Mouse (Mus musculus) ZHBTc4 (cell line): Measurements from ENCODE around the gene Hoxa11.

Experiments
- DNase-seq: peaks from one replicate; pipeline ENCODE4 v3.0.0-alpha.2; 2011; ENCODE audit warnings: low read depth, low spot score

Hoxa11 gene

GRCm38 (mm10) chr6:52247766-52248637 lies 2.4 kb upstream of the Hoxa11 start:
- DNase-seq: peak; percentile 58

- DNase-seq: no peak
These were observed 1.3 kb upstream of the Hoxa11 start for GRCm38 (mm10) chr6:52246916-52247315.

DNA sequence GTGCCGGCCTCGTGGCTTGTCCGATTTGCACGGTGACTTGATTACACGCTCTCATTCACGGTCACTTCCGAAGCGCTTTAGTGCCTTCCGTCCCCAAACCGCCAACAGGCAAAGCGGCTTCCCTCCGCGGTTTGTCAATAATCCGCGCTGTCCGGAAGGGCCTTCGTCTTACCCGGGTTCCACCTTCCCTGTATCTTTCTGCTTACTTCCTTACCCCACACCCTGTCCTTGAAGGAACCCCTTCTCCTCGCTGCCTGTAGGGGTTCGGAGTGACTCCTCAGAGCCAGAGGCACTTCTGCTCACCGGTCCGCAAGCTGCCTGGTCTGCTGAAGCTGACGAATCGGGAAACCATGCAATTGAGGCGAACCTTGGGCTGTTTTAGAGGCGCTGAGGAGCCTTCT lies 793 bp upstream of the Hoxa11 start:
- DNase-seq: peak; percentile 66

DNA sequence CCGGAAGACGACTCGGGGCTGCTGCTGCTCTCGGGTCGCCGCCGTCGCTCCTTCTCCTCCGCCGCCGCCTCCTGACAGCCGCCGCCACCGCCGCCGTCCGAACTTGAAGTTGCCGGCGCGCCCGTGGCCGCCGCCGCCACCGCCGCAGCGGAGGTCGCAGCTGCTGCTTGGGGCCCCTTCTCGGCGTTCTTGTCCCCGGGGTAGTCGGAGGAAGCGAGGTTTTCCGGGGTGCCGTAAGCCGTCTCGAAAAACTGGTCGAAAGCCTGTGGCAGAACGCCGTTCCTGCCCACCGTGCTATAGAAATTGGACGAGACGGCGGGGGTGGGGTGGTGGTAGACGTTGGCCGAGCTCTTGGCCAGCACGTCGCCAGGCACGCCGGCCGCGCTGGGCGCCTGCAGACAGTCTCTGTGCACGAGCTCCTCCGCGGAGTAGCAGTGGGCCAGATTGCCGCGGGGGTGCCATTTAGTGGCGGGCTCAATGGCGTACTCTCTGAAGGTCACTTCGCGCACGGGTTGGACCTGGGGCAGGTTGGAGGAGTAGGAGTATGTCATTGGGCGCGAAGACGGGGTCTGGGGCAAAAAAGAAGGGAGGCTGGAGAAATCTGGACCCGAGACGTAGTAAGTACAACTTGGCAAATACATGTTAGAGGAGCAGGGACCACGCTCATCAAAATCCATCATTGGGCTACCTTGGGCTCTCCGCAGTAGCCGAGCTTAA lies 412 bp downstream of the Hoxa11 start:
- peak; percentile 64 for DNase-seq

DNA sequence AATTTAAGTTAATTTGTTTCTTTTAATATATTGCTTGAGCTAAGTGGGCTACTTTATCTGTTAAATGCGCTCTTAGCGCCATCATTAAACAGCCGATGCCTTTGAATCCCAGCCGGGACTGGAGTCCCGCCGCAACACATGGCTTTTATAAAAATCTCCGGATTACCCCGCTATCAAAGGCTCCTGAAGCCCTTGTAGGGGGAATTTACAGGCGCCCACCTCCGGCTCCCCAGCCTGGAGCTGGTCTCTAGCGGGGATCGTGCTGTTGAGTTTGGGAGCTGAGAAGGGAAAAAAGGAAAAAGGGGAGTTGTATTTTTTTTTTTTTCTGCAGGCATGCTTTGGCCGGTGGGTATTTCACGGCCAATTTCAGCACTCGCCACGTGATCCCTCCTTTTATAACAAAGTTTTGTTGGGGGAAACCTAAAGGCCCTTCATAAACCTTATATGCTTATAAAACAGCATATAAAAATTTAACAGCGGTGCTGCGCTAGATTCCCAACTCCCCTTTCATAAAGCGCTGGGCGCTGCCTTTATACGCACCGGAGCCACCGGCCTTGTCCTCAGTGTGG lies 1.1 kb downstream of the Hoxa11 start:
- no peak for DNase-seq

DNA sequence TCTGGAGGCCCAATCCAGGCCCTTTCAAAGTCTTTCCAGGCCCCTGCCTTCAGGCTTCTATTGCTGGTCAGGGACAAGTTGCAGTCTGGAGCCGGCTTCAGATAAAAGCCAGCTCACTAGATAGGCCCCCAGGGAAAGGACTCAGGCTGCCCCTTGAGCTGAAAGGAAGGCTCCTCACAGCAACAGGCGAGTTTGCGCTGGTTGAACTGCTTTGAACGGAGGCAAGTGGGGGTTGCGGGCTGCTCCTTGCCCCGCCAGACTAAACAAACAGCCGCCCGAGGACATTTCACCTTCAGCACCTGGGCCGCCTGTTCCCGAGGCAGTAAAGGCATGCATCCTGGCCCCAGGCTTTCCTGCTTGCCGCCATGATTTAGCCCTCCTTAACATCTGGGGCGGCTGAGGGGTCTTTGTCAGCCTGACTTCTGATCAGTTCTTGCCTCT lies 1.9 kb downstream of the Hoxa11 start:
- DNase-seq: peak; percentile 67

DNA sequence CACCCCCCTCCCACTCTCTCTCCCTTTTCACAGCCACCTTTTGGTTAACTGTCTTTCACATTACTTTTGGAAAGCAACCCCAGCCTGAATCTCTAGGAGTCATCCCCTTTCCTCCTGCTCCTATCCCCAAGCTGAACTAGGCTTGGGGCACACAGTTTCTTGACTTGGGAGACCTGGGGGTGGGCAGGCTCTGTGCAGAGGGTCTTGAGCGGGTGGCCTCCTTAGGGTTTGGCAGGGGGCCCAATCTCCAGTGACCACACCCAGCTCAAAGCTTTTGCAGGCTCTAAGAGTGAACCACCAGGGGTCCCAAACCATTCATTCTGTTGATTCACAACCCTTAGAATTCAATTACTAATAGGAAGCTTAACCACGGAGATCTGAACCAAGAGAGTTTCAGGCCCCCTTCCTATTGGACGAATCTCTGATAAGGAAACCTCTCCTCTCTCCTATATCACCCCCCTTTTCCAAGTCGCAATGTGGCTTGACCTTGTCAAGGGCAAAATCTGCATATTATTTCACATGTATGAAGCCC lies 2.7 kb downstream of the Hoxa11 start:
- peak; percentile 35 for DNase-seq

- DNase-seq: no peak
These were observed 4.5 kb downstream of the Hoxa11 start for GRCm38 (mm10) chr6:52241001-52241621.

DNA sequence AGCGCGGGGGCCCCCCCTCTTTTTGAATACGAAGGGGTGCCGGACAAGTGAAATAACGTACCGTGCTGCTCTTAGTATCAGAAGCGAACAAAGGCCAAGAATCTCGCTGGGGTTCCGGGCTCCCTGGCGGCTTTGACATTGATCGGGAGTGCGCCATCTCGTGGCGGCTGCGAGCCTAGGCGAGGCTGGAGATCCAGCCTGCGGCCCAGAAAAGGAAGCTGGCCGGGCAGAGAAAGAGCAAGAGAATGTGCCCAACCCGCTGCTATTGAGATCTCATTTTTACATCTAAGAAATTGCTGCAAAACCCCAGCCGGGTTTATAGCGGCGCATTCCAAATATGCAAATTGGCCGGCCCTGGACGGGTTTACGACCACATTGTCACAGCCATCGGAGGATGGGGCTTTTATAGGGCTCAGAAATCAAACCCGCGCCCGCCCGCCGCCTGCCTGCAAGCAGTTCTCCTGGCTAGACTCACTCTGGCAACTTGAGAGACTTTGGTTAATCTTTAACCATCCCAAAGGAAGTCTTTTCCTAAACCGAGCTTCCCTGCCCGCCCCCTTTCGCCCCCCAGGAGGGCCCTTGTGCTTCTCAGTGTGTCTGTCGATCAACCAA lies 5.1 kb downstream of the Hoxa11 start, which contains the start of gene Hoxa10:
Gene Hoxa10 (minus strand): TSS at position 466 of the 612 bp plus-strand sequence.
- peak; percentile 93 for DNase-seq

GRCm38 (mm10) chr6:52239625-52240388 lies 5.8 kb downstream of the Hoxa11 start:
- DNase-seq: no peak

DNA sequence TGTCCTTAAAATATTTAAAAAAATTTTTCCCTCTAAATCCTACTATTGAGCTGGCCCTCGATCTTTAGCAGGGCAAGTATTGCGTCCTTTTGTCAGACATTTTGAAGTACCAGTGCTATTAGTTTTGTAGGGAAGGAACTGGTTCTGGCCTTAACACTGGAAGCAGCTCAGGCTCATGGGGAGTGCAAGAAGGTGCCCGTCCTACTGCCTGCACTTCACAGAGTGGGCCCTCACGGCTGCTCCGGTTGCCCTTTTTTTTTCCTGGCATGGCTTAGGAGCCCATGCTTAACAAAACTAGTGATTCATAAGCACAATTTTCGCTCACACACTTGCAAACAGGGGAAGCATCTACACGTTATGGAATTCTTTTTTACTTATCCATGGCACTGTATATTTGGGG lies 6.6 kb downstream of the Hoxa11 start:
- no peak for DNase-seq

DNA sequence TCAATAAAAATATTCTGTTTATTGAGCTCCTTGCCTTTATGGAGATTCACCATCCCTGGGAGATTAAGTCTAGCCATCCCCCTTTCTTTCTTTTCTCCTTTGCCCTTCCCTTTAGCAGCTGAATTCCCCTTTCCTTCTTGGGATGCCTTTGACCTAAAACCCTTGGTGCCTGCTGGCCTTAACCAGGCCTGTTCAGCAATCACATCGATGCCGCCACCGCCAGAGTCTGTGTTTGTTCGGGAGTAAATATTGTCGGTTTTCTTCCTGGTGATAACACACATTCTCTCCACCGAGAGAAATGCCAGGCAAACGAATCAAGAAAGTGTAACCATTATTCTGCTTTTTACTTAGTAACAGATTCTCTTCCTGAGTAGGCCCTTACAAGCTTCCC lies 7.5 kb downstream of the Hoxa11 start:
- no peak for DNase-seq

DNA sequence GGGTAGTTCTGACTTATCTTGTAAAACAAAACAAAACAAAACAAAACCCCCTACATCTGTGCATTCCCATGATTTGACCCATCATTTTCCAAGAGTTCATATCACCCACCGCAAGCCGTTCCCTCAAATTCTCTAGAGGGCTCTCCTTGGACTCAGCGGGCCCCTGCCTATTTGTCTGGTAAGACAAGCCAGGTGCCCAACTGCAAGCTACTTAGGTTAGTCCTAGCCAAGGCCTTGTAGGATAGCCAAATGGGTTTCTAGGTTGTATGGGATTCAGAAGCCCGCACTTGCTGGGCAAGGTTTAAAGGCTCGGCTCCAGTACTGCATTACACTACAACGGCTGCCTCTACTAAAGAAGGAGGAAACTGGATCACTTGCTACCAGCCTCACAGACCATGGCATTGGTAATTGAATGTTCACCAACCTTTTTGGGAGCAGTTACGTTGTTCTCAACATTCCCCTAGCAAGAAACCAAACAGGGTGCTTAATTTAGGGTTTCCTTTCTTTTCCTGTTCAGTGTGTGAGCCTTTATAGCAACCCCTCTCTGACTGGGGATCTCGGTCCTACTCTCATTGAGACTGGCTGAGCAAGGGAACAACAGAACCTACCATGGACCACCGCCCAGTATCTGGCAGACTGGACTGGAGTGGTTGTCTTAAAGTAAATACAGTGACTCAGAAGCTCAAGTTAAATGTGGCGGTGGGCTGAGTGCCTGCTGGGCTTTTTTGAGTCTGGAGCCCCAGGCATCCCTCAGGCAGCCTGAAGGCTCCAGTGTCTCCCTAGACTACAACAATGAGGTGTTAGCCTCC lies 8.1 kb downstream of the Hoxa11 start:
- no peak for DNase-seq

DNA sequence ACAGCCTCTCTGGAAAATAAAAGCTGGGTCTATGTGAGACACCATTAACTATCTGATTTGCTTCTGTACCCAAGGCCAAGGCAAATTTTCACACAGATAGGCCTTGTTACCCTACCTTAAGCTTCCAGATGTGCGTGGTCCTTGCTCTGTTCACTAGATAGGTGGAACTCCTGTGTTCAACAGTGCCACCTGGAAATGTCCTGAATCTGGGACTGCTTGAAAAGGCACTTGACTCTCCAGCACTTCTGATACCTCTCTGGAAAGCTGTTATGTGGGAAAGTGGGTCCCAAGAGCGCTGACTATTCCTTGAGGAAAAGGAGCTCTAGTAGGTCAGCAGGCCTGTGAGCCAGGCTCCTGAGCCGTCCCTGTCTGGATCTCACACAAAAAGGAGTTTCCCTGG lies 8.8 kb downstream of the Hoxa11 start:
- DNase-seq: no peak

DNA sequence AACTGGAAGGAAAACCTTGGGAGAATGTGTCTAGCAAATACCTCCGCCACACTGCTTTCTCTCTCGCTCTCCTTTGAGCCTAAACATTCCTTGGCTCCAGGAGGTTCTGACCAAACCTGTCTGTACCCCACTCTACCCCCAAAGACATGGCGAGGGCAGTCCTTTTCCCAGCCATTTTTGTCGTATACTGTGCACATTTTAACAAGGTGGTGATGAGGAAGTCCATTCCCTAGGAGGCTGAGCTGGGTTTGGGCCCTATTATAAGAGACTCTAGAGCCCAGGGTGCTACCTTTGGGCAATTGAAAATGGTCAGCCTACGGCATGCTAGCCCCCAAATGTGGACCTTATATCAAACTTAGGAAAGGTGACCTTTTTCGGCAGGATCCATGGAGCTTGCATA lies 9.7 kb downstream of the Hoxa11 start:
- no peak for DNase-seq

DNA sequence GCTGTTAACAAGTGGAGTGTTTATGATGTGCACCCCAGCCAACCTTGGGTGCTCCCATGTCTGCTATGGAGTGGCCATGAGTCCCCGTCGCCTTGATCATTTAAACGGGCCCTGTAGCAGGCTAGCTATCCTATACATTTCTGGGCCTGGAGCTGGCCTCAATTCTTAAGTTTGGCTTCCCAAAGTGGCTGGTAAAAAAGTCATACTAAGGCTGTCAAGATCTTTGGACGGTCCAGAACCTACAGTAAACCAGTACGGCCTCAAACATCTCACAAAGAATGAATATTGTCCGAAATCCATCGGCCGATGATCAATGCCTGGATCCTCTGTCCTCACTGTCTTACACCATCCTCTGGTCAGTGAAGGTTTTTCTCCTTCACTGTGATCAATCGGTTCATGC lies 10.3 kb downstream of the Hoxa11 start:
- DNase-seq: peak; percentile 12

GRCm38 (mm10) chr6:52234428-52235140 lies 11.0 kb downstream of the Hoxa11 start:
- DNase-seq: peak; percentile 46

DNA sequence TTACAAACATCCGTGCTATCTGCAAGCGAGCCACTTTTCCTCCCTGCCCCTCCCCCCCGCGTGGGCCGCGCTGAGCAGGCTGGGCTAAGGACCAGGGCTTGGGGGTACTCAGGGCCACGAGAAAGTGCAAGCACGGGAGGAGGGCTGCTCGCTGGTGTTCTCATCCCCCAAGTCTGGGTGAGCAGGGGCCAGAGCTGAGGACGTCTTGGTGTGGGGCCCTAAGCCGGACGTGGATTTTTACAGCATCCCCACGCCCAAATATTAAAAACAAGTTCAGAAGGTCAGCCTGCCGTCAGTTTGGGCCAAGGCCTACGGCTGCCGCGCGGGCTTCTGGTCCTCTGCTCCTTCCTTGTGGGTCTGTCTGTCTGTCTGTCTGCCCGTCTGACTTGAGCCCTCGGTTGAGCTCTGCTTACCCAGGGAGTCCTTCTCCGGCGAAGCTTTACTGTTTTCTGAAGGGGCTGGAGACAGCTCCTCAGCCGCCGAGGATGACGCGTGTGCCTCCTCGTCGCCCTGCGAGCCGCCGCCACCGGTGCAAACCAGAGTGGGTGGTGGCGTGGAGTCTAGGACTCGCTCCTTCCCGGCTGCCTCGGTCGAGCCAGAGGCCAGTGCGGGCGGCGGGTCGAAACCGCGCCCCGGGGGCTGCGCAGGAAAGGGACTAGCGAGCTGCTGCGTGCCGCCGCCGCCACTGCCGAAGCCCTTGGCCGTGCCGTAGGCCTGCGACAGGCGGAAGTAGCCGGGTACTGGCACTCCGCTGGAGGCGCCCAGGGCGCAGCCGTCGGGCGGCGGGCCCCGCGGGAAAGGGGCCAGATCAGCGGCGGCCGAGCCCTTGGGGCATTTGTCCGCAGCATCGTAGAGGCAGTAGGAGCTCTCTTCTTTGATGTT lies 11.8 kb downstream of the Hoxa11 start:
- peak; percentile 66 for DNase-seq
